Mouse (Mus musculus) thymus, postnatal 14 days (tissue): ENCODE results near the gene Taar2.

Source experiments
- DNase-seq: peaks from one replicate; pipeline ENCODE4 v3.0.0; 2021

Gene Taar2

GRCm38 (mm10) chr10:23986419-23986818 lies 48.0 kb downstream of the Taar2 start:
- peak; percentile 10 for DNase-seq
